Mouse (Mus musculus) thymus, postnatal 0 days (tissue): ENCODE measurements around the gene Ntm. TPM values are rescaled to one million over a fixed set of nuclear protein-coding genes. Genes with fewer than 3 reads are reported as not detected.

ENCODE experiments used
- DNase-seq: peaks from one replicate; pipeline ENCODE4 v3.0.0-alpha.2; 2015; ENCODE audit warnings: low spot score
- polyA plus RNA-seq: library from polyadenylated mRNA; unstranded; fragments of >200 nt; fragmentation: Nextera tagmentation; extraction: Ambion mirVana; gene quantifications from 2 replicates; pipeline ENCODE4 v1.2.1, GENCODE M21; 2015

Gene Ntm
- polyA plus RNA-seq, 1 experiment from 2014 or later, result 0.74 TPM

- DNase-seq, result no peak
These were observed 301.3 kb downstream of the Ntm start for GRCm38 (mm10) chr9:29661468-29662145.

- DNase-seq, result no peak
These were observed 302.8 kb downstream of the Ntm start for GRCm38 (mm10) chr9:29660059-29660613.

GRCm38 (mm10) chr9:29657761-29658465 lies 305.0 kb downstream of the Ntm start:
- DNase-seq, result no peak

GRCm38 (mm10) chr9:29654885-29655284 lies 308.1 kb downstream of the Ntm start:
- DNase-seq, result peak; percentile 31

- DNase-seq, result no peak
These were observed 309.2 kb downstream of the Ntm start for GRCm38 (mm10) chr9:29653678-29654235.

- no peak for DNase-seq
These were observed 310.1 kb downstream of the Ntm start for GRCm38 (mm10) chr9:29652854-29653253.

GRCm38 (mm10) chr9:29651856-29652255 lies 311.1 kb downstream of the Ntm start:
- no peak for DNase-seq

- DNase-seq, result no peak
These were observed 311.7 kb downstream of the Ntm start for GRCm38 (mm10) chr9:29651226-29651625.

GRCm38 (mm10) chr9:29650679-29651078 lies 312.3 kb downstream of the Ntm start:
- DNase-seq, result peak; percentile 22

GRCm38 (mm10) chr9:29650266-29650665 lies 312.7 kb downstream of the Ntm start:
- no peak for DNase-seq

GRCm38 (mm10) chr9:29648256-29648655 lies 314.7 kb downstream of the Ntm start:
- no peak for DNase-seq

GRCm38 (mm10) chr9:29647764-29648163 lies 315.2 kb downstream of the Ntm start:
- no peak for DNase-seq

- DNase-seq, result no peak
These were observed 317.0 kb downstream of the Ntm start for GRCm38 (mm10) chr9:29645796-29646400.

GRCm38 (mm10) chr9:29642997-29643657 lies 319.8 kb downstream of the Ntm start:
- peak; percentile 30 for DNase-seq

GRCm38 (mm10) chr9:29637335-29637734 lies 325.6 kb downstream of the Ntm start:
- DNase-seq, result no peak

GRCm38 (mm10) chr9:29617181-29617580 lies 345.8 kb downstream of the Ntm start:
- no peak for DNase-seq

- no peak for DNase-seq
These were observed 350.8 kb downstream of the Ntm start for GRCm38 (mm10) chr9:29612020-29612612.

- DNase-seq, result no peak
These were observed 352.1 kb downstream of the Ntm start for GRCm38 (mm10) chr9:29610867-29611266.

- DNase-seq, result no peak
These were observed 365.3 kb downstream of the Ntm start for GRCm38 (mm10) chr9:29597665-29598064.

GRCm38 (mm10) chr9:29595321-29595720 lies 367.6 kb downstream of the Ntm start:
- DNase-seq, result no peak
